Mouse (Mus musculus) heart, adult 2 months (tissue): ENCODE measurements at regions not wholly inside any gene's neighbourhood (a gene's known extent, or its start where the extent isn't known, plus 50 kb on each side); places are given as distances from the start of the nearest gene placed in this dataset.

ENCODE experiments used
- CTCF ChIP-seq: fragments of 200-600 bp; IDR thresholded peaks from 2 replicates; pipeline ENCODE4 v1.8.1; 2022; ENCODE audit warnings: antibody characterized with exemption, mild to moderate bottlenecking, moderate library complexity
- POLR2A ChIP-seq: fragments of 200-500 bp; IDR thresholded peaks from 2 replicates; pipeline ENCODE4 v1.6.1; 2011; ENCODE audit warnings: mild to moderate bottlenecking, low read depth, low read length, control low read depth; ENCODE audit not compliant: insufficient read depth

DNA sequence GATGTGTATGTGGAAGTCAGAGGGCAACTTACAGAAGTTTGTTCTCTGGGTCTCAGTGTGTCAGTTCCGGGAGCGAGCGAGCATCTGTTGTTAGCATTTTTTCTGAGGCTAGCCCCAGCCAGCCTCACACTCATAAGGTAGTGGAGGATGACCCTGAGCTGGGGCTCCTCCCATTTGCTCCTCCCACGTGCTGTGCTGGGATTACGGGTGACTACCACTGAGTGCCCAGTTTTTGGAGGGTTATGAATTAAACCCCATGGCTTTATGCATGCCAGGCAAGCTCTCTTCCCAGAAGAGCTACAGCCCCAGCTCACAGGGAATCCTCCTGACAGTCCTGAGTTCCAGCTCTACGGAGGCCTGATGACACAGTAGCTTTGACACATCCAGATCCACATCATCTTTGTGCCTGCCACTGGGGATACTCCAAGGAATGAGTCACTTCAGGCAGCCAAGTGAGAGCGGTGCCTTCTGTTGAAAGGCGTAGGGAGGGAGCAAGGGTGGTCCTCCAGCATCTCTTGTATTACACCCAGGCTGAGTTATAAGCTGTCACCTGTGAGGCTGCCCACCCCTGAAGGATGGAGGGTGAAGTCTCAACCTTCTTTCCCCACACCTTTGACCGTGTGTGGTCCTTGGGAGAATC is 97.8 kb upstream of the Parp11 start:
- no peak for TF ChIP-seq CTCF
- no peak for TF ChIP-seq POLR2A
